Mouse (Mus musculus) CD4-positive, CD25-positive, alpha-beta regulatory T cell, adult 9 weeks (primary cell): ENCODE measurements around the gene Rab3b. TPM values are rescaled to one million over a fixed set of nuclear protein-coding genes. Genes with fewer than 3 reads are reported as not detected.

Experiments used
- polyA plus RNA-seq: library from polyadenylated mRNA; unstranded; fragments of 100-300 nt; shearing (Covaris generic); gene quantifications from one replicate; pipeline ENCODE4 v1.2.1, GENCODE M21; 2017

Rab3b gene
- not detected for polyA plus RNA-seq

DNA sequence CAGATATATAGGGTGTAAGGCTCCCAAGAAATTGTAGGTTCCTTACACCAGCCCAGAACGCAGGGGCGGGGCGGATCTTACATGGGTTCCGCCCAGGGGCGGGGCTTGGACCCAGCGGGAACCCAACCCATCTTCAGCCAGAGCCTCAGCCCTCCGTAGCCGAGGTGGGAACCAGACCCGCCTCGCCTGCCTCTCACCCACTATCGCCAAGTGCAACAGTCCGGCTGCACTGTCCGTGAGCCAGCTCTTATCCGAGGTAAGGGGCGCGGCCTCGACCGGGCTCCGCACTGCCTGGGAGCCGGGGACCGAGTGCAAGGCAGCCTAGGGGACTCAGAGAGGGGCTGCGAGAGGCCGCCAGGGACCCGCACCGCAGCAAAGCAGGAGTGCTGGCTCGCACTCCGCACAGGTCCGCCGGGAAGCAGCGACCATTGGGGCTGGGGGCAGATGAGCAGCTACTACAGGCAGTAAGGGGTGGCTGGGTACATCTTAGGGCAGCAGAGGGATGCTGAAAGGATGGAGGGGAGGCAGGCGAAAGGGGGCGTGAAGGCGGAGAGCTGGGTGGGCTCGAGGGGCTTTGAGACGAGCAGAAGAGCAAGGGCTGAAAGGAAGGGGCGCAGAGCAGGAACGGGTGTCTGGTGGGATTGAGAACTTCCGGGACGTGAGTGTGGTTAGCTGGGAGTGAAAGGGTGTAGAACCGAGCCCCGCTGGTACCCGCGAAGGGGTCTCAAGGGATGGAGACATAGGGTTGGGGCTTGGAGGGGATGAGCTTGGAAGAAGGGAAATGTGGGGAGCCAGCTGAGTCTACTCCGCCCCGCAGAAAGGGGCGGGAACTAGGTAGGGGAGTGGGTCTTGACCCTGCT, at the start of gene Rab3b:
Gene Rab3b, plus strand, starts transcription at position 101 of the 860 bp plus-strand sequence.

DNA sequence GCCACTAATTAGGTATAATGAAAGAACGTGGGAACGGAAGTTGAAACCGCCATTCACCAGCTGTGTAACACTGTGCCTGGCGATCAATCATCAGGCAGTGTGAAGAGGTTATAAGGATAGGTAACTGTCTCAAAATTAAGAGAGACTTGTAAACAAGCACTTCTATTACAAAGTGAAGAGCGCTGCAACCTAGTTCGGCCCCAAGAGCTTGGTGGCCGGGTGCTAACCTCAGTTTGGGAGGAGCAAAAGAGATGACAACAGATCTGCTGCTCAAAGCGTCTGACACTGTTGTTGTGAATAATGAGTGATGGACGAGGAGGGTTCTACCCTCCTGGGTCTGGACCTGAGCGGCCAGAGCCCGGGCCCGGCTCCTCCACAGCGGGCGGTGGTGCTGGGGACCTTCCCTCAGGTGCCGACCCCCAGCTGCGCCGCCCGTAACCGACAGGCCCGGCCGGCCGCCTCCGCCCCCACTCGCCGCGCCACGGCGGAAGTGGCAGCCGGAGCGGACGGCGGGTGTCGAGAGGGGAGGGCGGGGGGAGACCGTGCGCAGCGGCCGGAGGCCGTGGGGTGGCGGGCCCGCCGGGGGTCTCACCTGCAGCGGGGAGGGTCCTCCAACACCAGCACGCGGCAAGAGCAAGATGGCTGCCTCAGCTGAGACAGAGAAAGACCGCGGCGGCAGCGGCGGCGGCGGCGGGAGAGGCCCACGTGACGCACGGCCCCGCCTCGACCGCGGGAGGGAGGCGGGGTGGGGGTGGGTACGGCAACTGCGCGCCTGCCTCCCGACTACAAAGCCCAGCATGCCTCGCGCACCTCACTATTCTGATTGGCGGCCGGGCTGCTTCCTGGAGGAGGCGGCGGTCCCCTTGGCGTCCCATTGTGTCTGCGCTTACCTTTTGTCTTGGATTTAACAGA, 45.7 kb upstream of the Rab3b start, which contains the start of gene Btf3l4:
Gene Btf3l4, minus strand, starts transcription at position 699 of the 912 bp plus-strand sequence.

DNA sequence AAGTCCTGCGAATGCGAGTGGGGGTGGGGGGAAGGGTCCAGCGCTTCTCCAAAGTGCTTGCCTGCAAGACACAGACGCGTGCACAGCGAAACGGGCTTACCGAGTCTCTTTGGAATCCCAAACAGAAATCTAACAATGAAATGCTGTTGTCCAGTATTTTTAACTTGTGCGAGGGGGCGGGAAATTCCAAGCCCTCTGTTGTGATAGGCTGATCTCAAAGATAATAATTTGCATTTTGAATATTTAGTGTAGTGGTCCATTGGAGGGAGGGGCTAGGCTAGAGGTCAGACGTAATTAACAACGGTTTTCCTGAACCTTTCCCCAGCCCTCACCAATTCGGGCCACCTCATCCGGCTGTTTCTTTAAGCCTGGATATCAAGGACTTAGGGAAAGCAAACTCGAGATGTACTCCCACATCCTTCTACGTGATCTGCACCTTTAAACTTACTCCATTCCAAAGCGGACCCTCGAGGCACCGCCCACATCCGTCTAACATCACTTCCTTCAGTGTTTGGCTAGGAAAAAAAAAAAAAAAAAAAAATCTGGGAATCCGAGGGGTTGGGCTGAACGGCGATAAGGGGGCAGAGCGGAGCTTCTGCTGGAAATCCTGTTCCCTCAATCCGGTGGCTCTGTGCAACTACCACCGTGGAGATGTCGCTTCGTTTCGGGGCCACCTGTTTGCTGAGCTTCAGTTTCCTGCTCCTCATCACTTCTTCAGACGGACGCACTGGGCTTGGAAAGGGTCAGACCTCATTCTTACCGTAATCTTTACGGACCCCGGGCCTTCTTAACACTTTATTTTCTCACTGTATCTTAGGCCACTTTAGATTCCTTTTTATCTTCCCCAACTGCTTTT, 44.5 kb upstream of the Rab3b start, which contains the start of gene Txndc12:
Gene Txndc12, plus strand, starts transcription at position 487 of the 856 bp plus-strand sequence.

GRCm38 (mm10) chr4:108847715-108848504, 31.0 kb upstream of the Rab3b start, which contains the start of gene Kti12:
Kti12 (plus strand) TSS chr4:108847785.

DNA sequence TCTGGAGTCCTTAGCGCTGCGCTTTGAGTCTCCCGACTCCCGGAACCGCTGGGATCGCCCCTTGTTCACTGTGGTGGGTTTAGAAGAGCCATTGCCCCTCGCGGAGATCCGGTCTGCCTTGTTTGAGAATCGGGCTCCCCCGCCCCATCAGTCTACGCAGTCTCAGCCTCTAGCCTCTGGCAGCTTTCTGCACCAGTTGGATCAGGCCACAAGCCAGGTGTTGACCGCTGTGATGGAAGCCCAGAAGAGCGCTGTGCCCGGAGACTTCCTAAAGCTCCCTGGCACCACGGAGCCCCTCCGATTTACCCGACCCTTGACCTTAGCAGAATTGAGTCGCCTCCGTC, 30.4 kb upstream of the Rab3b start, which contains the start of gene A730015C16Rik:
Gene A730015C16Rik, minus strand, starts transcription at position 115 of the 344 bp plus-strand sequence.

Other genes with a start within 250 kb of the Rab3b start
- not detected for gene 3110021N24Rik, start 159.4 kb upstream of the Rab3b start, polyA plus RNA-seq
- 0.46 TPM for gene Zfyve9, start 98.3 kb upstream of the Rab3b start, polyA plus RNA-seq
- 82.9 TPM for gene Btf3l4, start 45.4 kb upstream of the Rab3b start, polyA plus RNA-seq
- 37.8 TPM for gene Txndc12, start 44.5 kb upstream of the Rab3b start, polyA plus RNA-seq
- 16.9 TPM for gene Kti12, start 31.3 kb upstream of the Rab3b start, polyA plus RNA-seq
- 0.37 TPM for gene A730015C16Rik, start 30.4 kb upstream of the Rab3b start, polyA plus RNA-seq
- gene Nrd1, start 121.6 kb downstream of the Rab3b start, polyA plus RNA-seq: 131 TPM